Mouse (Mus musculus) cerebellum, adult (tissue): Measurements from ENCODE around the gene Gmip.
A peak's percentile ranks its signal among the peaks of the same experiment; 100 is the strongest.

Experiments used
- ATAC-seq: cut with Nextera tagmentation; 2 replicates; pipeline ENCODE4 v1.9.2; 2017; ENCODE audit warnings: mild to moderate bottlenecking, moderate library complexity, mixed read lengths; ENCODE audit not compliant: insufficient number of reproducible peaks, low FRiP score, low TSS enrichment

Gene Gmip

GRCm38 (mm10) chr8:69802216-69802615, 6.3 kb upstream of the Gmip start:
- no peak for ATAC-seq

- no peak for ATAC-seq
Observed at GRCm38 (mm10) chr8:69803366-69803765, 5.1 kb upstream of the Gmip start.

DNA sequence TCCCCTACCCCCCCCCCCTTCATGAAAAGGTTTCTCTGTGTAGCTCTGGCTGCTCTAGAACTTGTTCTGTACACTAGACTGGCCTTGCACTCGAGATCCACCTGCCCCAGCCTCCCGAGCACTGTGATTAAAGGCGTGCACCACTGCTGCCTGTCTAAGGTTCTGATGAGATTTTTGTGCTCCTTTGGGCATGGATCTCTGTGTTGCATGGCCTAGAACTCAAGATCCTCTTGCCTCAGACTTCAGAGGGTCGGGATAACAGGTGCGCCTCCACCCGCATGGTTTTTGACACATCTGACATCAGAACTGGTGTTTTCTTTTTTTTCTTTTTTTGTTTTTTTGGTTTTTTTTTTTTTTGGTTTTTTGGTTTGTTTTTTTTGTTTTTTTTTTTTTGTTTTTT, 3.9 kb upstream of the Gmip start:
- ATAC-seq = no peak

GRCm38 (mm10) chr8:69805086-69805485, 3.4 kb upstream of the Gmip start:
- ATAC-seq = no peak

GRCm38 (mm10) chr8:69805491-69805890, 3.0 kb upstream of the Gmip start:
- no peak for ATAC-seq

DNA sequence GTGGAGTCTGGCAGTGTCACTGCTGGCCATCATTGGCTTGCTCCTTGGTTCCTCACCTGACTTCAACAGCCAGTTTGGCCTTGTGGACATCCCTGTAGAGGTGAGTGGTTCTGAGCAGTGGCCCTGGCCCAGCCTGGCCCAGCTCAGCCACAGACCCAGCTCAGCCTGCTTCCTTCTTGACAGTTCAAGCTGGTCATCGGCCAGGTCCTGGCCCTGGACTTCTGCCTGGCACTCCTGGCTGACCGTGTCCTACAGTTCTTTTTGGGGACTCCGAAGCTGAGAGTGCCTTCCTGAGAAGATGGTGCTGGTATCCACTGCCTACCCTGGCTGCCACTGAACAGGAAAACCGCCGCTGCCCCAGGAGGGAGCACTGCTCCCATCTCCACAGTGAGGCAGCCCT, 1.2 kb upstream of the Gmip start:
- ATAC-seq = no peak

GRCm38 (mm10) chr8:69808864-69809403, 455 bp downstream of the Gmip start:
- no peak for ATAC-seq

DNA sequence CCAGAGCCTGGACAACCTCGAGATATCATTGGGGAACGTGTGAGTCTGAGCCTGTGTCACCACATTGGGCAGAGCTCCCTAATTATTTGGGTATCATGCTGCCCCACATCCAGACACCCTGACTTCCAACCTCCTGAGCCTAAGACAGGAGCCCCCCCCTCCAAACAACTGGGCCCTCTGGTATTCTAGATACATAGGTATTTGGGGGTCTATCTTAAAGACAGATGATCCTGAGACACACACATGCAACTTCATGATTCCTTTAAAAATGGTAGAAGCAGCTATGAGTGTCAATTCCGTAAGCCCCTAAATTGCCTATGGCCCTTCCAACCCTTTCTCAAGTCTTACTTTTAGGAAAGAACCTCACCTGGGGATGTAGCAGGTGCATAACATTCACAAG, 1.3 kb downstream of the Gmip start:
- ATAC-seq = no peak

- no peak for ATAC-seq
Observed at GRCm38 (mm10) chr8:69814881-69815280, 6.4 kb downstream of the Gmip start.

- ATAC-seq = no peak
Observed at GRCm38 (mm10) chr8:69815396-69815795, 6.9 kb downstream of the Gmip start.

DNA sequence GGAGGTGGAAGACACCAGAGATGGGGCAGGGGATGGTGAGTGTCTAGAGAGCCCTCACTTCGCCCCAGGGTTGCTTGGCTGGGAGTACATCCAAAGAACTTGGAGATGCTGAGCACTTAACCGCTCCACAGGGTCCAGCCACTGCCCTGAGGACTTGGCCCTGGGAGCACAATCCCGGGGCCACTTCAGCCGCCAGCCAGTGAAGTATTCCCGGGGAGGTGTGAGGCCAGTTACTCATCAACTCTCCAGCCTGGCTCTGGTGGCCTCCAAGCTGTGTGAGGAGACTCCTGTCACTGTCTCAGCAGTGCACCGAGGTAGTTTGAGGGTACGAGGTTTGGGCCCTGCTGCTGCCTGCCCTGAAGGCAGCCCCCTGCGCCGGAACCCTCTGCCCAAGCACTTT, 12.0 kb downstream of the Gmip start:
- no peak for ATAC-seq

- no peak for ATAC-seq
Observed at GRCm38 (mm10) chr8:69821971-69822385, 13.5 kb downstream of the Gmip start.

DNA sequence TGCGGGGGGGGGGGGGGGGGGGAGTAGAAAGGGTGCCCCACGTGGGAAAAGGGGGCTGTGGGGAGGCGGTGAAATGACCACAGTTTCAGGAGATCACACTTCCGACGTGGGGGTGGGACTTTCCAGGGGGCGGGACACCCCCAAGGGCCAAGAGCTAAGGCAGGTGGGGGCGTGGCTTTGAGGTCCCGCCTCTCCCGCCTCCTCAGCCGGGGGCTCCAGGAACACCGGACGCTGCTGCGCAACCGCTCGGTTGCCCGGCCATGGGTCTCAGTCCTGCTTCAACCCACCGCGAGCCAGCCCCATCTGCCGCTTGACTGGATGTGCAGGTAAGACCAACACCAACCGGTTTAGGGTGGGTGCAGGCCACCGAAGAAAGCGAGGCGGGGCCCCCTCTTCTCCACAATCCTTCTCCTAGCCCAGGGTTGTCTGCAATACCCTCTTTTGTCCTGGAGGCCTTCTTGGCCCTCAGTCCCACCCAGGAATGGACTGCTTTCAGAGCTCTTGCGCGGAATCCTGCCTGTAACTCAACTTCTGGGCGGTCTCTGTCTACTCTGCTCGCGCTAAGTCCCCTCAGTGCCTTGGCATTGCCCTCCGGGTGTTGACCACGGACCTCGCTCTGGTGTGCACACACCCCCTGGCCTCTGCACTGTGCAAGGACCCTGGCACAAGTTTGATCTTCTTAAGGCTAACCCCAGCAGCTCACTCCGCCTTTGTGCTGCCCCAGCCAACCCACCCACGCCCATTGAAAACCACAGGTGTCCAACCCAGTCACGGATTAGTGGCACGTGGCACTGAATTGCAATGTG, 14.1 kb downstream of the Gmip start, which contains the start of gene Lpar2:
Gene Lpar2, plus strand, starts transcription at position 44 of the 806 bp plus-strand sequence.
- no peak for ATAC-seq

DNA sequence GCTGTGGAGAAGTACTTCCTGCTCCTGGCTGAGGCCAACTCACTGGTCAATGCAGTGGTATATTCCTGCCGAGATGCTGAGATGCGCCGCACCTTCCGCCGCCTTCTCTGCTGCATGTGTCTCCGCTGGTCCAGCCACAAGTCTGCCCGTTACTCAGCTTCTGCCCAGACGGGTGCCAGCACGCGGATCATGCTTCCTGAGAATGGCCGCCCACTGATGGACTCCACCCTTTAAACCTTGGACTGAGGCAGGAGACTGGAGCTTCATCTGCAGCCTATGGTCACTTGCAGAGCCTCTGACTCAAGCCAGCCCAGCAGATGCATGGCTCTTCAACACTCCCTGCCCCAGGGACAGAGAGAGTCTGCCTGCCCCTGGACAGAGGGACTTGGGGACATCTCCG, 17.9 kb downstream of the Gmip start:
- no peak for ATAC-seq

- ATAC-seq = peak; percentile 92
Observed at GRCm38 (mm10) chr8:69832298-69832853, 23.9 kb downstream of the Gmip start, which contains the start of gene Pbx4. Gene Pbx4 (plus strand): TSS chr8:69832491.

DNA sequence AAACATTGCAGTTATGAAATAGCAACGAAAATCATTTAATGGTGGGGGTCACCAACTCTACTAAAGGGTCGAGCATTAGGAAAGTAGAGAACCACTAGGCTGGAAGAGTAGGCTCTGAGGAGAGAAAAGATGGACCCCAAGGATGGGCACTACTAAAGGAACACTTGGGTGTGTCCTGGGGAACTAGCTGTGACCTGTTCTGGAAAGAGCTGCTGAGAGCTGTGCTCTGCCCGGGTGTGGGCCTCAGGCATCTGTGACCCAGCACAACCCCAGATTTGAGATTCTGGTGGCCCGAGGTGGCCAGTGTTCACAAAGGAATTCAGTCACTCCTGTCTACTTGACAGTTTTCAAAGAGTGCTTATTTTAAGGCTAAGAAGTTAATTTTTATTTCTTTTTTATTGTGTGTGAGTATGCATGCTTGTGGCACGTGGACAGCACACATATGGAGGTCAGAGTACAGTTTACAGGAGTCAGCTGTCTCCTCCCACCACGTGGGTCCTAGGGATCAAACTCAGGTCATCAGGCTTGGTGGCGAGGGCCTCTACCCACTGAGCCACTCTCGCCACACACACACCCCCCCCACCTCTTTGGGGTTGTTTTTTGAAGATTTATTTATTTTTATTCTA, 28.7 kb downstream of the Gmip start:
- ATAC-seq = no peak

DNA sequence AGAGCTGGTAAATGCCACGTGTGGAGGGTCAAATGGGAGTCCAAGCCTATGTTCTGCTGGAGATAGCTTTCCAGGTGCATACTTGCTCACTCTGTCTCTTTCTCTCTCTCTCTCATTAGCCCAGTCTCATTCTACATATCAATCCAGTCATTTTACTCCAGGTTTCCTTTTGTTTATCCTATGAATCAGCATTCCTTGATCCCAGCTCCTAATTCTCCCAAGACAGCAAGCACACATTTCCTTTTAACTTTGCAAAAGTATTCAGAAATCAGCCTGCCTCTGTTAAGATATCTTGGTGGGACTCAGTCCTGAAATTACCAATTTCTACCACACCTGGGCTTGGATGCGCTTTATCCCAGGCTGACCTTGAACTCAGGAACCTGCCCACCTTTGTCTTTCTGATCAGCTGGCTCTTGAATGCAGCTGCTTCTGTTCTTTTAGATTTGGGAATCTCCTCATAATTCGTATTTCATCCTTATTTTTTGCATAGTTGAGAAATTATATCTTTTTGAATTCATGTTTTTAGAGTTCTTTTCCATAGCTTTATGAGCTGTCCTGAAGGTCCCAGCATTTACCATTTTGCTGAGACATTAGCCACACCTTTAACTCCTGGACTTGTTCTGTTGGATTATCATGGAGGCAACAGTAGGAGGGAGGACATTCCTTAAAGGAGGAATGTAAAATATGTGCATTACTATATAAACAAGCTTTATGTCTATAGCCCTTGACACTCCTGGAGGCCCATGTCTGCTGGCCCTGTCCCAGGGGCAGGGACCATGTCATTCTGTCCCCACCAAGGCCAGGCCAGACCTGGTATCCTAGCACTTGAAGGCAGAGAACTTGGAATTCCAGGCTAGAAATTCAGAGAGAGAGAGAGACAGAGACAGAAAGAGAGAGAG, 38.9 kb downstream of the Gmip start:
- ATAC-seq = no peak

GRCm38 (mm10) chr8:69848951-69849350, 40.5 kb downstream of the Gmip start:
- ATAC-seq = no peak

DNA sequence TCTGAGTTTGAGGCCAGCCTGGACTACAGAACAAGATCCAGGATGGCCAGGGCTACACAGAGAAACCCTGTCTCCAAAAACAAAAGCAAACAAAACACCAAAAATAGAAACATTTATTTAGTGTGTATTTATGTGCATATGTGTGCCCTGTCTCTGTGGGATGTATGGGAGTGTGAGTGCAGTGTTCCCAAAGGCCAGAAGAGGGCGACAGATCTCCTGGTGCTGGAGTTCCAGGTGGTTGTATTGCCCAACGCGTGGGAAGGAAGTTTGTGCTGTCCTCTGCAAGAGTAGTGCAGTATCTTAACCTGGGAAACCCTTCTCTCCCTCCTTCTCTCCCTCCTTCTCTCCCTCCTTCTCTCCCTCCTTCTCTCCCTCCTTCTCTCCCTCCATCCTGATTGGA, 41.4 kb downstream of the Gmip start:
- no peak for ATAC-seq

DNA sequence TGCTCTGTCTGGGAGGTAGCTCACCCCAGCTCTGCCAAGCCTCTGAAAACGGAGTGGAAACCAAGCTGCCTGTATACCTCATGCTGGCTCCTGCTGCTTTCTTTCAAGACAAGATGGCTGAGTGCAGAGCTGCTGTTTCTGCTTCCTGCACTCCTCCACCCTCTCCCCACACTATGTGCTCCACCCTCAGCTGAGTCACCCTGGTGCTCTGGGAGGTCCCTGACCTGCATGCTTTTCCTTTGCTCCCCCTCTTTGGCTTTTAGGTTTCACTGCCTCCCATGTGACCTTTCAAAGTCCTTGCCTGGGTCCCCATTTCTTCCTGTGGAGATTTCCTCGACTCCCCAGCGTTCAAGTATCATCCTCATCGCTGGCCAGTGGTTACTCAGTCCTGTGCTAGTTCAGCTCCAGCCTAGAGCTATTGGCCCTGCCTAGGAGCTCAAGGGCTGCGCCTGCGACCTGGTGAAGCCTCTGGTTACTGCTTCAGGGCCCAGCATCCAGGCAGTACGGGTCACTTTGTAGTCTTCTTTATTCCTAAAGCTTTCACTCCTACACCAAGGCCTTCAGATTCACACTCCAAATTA, 42.5 kb downstream of the Gmip start:
- no peak for ATAC-seq
